Mouse (Mus musculus): ENCODE results near the gene Cdk14. TPM values are rescaled to one million over a fixed set of nuclear protein-coding genes. Genes with fewer than 3 reads are reported as not detected.

Gene Cdk14
- polyA plus RNA-seq, 1 experiment = 3.1 TPM

DNA sequence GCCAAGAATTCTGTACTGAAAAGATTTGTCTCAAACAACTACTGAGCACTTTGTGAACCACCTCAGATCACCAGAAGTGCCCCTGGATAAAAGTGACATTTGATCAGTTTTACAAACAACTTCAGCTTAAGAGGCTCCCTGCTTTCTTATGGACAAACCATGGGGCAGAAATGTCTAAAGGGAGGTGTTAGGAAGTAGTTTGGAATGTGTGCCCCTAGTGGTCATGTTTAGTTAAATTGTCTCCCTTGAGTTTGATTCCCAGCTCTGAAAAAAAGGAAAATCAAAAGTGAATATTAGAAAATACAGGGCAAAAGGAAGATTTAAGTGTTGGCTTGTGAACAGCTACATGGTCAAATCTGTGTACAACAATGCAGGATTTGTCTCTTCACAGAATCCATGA lies 123.3 kb downstream of the Cdk14 start:
- Histone ChIP-seq H3K27ac (ENCODE audit: control insufficient read depth, insufficient read depth, low read depth, low read length) (no peak overlapping the region), H3K36me3 (ENCODE audit: control insufficient read depth, insufficient read depth, low read length) (no peaks in the 10 kb centered on the region), H3K4me3 (ENCODE audit: control insufficient read depth, low read depth, low read length) (no peak overlapping the region), H3K4me1 (ENCODE audit: control insufficient read depth, insufficient read depth, low read length) (no peaks in the 10 kb centered on the region), H3K27me3 (ENCODE audit: control insufficient read depth, insufficient read depth, low read length) (no peaks in the 10 kb centered on the region)
- TF ChIP-seq POLR2A (IDR thresholded peaks at IDR 0.05; ENCODE audit: control insufficient read depth, low read depth, low read length) = no peak
- no peak for TF ChIP-seq CTCF (IDR thresholded peaks at IDR 0.05; ENCODE audit: control insufficient read depth, insufficient read depth, insufficient replicate concordance, low read depth, low read length)

DNA sequence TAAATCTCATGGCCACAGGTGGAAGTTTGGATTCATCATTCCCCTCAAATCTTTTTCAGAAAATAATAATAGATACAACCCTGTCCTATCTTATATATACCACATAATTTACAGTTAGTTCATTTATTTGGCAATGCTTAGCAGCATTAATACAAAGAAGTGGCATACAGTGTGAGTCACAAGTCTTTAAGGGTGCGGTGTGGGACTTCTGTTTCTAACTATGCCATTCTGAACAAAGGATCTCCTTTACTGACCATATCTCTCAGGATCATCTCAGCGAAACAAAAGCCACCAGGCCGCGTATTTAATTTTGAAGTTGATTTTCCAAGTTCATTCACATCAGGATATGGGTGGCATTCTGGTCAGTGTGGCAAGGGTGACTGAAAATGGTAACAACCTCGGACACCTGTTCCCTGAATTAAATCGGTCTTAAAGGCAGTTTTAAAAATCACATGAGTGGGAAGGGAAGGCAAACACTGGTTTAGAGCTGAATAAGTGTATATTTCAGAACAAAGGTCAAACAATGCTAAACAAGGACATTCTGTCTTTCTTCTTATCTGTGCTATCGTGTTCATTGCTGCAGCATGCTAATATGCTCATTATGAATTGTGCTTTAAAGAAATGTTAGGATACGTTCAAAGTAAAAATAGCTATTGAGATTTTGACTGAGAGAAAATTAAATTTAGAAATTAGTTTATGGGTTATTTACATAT lies 127.1 kb downstream of the Cdk14 start:
- Histone ChIP-seq H3K27me3 (ENCODE audit: control insufficient read depth, insufficient read depth, low read length) (no peaks in the 10 kb centered on the region), H3K4me1 (ENCODE audit: control insufficient read depth, insufficient read depth, low read length) (no peaks in the 10 kb centered on the region), H3K27ac (ENCODE audit: control insufficient read depth, insufficient read depth, low read depth, low read length) (no peak overlapping the region), H3K4me3 (ENCODE audit: control insufficient read depth, low read depth, low read length) (no peak overlapping the region), H3K36me3 (ENCODE audit: control insufficient read depth, insufficient read depth, low read length) (no peaks in the 10 kb centered on the region)
- TF ChIP-seq CTCF (IDR thresholded peaks at IDR 0.05; ENCODE audit: control insufficient read depth, insufficient read depth, insufficient replicate concordance, low read depth, low read length) (no peak), POLR2A (IDR thresholded peaks at IDR 0.05; ENCODE audit: control insufficient read depth, low read depth, low read length) (no peak)

DNA sequence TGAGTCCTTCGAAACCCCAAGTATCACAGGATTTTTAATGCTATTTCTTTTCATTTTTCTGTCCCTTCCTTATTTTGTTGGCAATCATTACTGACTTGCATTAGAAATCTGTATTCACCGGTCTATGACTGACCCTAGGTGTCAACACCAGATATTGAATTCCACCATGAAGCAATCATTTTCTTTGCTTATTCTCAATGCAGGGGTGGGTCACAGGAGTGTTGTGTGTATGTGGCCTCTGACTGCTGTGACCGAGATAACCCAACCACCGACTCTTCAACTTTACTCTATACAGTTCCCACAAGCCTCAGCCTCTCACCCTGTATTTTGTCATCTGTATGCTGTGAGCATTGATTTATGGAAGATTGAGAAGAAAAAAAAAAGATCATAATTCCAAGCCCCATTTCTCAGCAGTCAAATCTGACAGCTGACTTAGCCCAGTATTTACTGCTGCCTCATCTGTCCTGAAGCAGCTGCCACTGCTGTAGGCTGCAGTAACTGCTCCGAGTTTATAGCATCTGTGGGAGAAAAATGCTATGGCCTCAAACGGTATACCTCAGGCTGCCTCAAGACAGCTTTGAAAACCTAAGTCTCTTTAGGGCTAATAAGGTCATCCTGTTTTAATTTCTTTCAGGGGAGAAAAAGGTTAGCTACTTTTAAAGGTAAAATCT lies 128.7 kb downstream of the Cdk14 start:
- no peaks in the 10 kb centered on the region for H3K36me3 ChIP-seq (ENCODE audit: control insufficient read depth, insufficient read depth, low read length)
- no peak overlapping the region for H3K27ac ChIP-seq (ENCODE audit: control insufficient read depth, insufficient read depth, low read depth, low read length)
- H3K27me3 ChIP-seq (ENCODE audit: control insufficient read depth, insufficient read depth, low read length) = no peaks in the 10 kb centered on the region
- TF ChIP-seq CTCF (IDR thresholded peaks at IDR 0.05; ENCODE audit: control insufficient read depth, insufficient read depth, insufficient replicate concordance, low read depth, low read length) (no peak), POLR2A (IDR thresholded peaks at IDR 0.05; ENCODE audit: control insufficient read depth, low read depth, low read length) (no peak)
- no peaks in the 10 kb centered on the region for H3K4me1 ChIP-seq (ENCODE audit: control insufficient read depth, insufficient read depth, low read length)
- no peak overlapping the region for H3K4me3 ChIP-seq (ENCODE audit: control insufficient read depth, low read depth, low read length)

DNA sequence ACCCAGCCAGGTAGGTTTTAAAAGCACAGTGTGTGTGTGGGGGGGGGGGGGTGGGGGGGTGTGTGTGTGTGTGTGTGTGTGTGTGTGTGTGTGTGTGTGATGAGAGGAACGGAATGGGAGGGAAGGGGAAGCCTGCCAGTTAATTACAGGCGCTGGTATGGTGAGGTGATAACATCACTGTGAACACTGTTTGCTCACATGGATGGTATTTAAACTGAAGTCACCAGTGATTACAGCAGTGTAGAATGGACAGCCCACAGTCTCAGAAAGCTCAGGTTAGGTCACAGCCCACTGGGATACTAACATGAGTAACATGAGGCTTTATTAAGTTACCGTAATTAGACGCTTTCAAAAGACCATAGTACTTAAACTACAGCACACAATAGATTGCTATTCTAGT lies 129.4 kb downstream of the Cdk14 start:
- no peaks in the 10 kb centered on the region for H3K27me3 ChIP-seq (ENCODE audit: control insufficient read depth, insufficient read depth, low read length)
- no peaks in the 10 kb centered on the region for H3K36me3 ChIP-seq (ENCODE audit: control insufficient read depth, insufficient read depth, low read length)
- TF ChIP-seq CTCF (IDR thresholded peaks at IDR 0.05; ENCODE audit: control insufficient read depth, insufficient read depth, insufficient replicate concordance, low read depth, low read length) (no peak), POLR2A (IDR thresholded peaks at IDR 0.05; ENCODE audit: control insufficient read depth, low read depth, low read length) (no peak)
- no peak overlapping the region for H3K4me3 ChIP-seq (ENCODE audit: control insufficient read depth, low read depth, low read length)
- H3K27ac ChIP-seq (ENCODE audit: control insufficient read depth, insufficient read depth, low read depth, low read length) = no peak overlapping the region
- no peaks in the 10 kb centered on the region for H3K4me1 ChIP-seq (ENCODE audit: control insufficient read depth, insufficient read depth, low read length)

DNA sequence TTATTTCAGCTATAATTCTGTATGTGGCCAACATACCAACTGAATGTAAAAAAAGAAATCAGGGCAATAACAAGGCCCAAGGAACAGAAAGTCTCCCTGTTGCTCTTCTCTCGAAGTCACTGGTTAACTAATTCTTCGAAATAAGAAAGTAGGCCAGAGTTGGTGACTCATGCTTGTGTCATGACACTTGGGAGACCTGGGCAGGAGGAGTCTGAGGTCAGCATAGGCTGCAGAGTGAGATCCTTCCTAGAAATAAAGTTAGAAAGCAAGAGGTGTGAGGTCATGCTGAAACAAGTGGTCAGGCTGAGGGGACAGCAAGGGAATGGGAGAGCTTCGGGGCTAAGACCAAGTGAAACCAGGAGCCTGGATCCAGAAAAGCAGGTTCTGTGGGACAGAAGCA lies 134.2 kb downstream of the Cdk14 start:
- no peaks in the 10 kb centered on the region for H3K27me3 ChIP-seq (ENCODE audit: control insufficient read depth, insufficient read depth, low read length)
- no peak overlapping the region for H3K4me3 ChIP-seq (ENCODE audit: control insufficient read depth, low read depth, low read length)
- TF ChIP-seq POLR2A (IDR thresholded peaks at IDR 0.05; ENCODE audit: control insufficient read depth, low read depth, low read length) (no peak), CTCF (IDR thresholded peaks at IDR 0.05; ENCODE audit: control insufficient read depth, insufficient read depth, insufficient replicate concordance, low read depth, low read length) (no peak)
- no peak overlapping the region for H3K27ac ChIP-seq (ENCODE audit: control insufficient read depth, insufficient read depth, low read depth, low read length)
- H3K36me3 ChIP-seq (ENCODE audit: control insufficient read depth, insufficient read depth, low read length) = no peaks in the 10 kb centered on the region
- H3K4me1 ChIP-seq (ENCODE audit: control insufficient read depth, insufficient read depth, low read length) = no peaks in the 10 kb centered on the region

DNA sequence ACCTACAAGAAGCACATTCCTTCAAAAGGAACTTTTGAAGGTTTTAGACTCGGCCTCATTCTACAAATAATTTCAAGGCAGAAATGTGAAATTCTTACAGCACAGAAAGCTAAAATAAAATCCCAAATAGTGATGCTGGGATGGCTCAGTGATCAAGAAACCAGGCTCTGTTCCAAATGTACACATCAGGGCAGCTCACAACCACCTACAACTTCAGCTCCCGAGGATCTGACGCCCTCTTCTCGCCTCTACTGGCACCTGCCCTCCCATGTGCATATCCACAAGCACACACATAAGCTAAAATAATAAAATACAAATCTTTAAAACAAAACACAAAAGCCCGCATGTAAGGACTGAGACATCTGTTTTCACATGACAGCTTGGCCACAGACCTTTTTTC lies 135.6 kb downstream of the Cdk14 start:
- H3K27ac ChIP-seq (ENCODE audit: control insufficient read depth, insufficient read depth, low read depth, low read length) = no peak overlapping the region
- H3K27me3 ChIP-seq (ENCODE audit: control insufficient read depth, insufficient read depth, low read length) = no peaks in the 10 kb centered on the region
- no peaks in the 10 kb centered on the region for H3K4me1 ChIP-seq (ENCODE audit: control insufficient read depth, insufficient read depth, low read length)
- H3K4me3 ChIP-seq (ENCODE audit: control insufficient read depth, low read depth, low read length) = no peak overlapping the region
- no peak for TF ChIP-seq CTCF (IDR thresholded peaks at IDR 0.05; ENCODE audit: control insufficient read depth, insufficient read depth, insufficient replicate concordance, low read depth, low read length)
- TF ChIP-seq POLR2A (IDR thresholded peaks at IDR 0.05; ENCODE audit: control insufficient read depth, low read depth, low read length) = no peak
- no peaks in the 10 kb centered on the region for H3K36me3 ChIP-seq (ENCODE audit: control insufficient read depth, insufficient read depth, low read length)

DNA sequence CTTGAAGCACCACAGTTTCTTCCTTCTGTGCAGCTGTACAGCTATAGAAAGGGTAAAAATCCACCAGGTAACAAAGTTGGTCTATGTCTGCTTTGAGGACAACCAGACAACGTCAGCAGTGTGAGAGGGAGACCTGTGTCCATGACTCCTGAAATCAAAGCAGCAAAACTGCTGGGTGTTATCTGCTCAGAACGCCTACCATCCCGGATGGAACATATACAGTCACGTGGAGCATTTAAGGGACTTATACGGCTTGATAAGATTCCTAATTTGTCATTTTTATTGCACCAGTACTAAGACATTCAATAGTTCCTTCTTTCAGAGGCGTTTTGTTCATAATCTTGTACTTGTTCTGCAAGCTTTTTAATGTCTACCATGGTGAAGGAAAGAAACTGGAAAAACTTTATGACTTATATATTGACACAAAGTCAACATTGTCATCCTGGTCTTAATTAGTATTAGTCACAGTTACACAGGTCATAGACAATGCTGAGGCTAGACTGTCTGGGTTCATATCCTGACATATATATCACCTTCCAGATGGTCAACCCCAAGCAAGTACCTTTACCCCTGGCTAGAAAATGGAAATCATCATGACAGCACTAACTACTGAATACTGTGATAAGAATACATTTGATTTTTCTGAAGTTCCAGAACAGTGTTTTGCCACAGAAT lies 136.2 kb downstream of the Cdk14 start:
- TF ChIP-seq CTCF (IDR thresholded peaks at IDR 0.05; ENCODE audit: control insufficient read depth, insufficient read depth, insufficient replicate concordance, low read depth, low read length) (no peak), POLR2A (IDR thresholded peaks at IDR 0.05; ENCODE audit: control insufficient read depth, low read depth, low read length) (no peak)
- H3K27me3 ChIP-seq (ENCODE audit: control insufficient read depth, insufficient read depth, low read length) = no peaks in the 10 kb centered on the region

More for the DNA sequence above, 136.2 kb downstream of the Cdk14 start:
- H3K36me3 ChIP-seq (ENCODE audit: control insufficient read depth, insufficient read depth, low read length) = no peaks in the 10 kb centered on the region
- H3K4me3 ChIP-seq (ENCODE audit: control insufficient read depth, low read depth, low read length) = no peak overlapping the region
- no peaks in the 10 kb centered on the region for H3K4me1 ChIP-seq (ENCODE audit: control insufficient read depth, insufficient read depth, low read length)
- no peak overlapping the region for H3K27ac ChIP-seq (ENCODE audit: control insufficient read depth, insufficient read depth, low read depth, low read length)

Measured in testis, adult 2 months (tissue).